13 mouse cellular contexts compared by ENCODE assay signal in the genomic region with DNA sequence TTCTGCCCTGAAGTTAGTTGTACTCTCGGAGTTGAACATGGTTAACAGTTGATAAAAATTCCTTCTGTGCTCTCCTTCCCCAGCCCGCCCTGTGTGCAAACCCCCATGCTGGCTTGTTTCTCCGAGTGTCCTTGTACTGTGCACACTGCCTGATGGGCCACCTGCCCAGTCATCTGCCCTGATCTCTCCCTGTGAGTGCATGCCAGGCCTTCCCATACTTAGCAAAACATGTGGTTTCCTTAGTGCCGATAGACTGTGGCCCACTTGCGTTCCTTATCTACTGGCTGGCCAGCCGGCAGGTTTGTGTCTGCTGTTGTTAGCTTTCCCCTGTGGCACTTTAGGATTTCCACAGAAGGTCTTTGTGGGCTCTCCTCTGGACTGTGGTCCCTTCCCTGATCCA. TPM values are rescaled to one million over a fixed set of nuclear protein-coding genes. Genes with fewer than 3 reads are reported as not detected.
DNase-seq lines count a peak whose midpoint lies in the region; ATAC-seq and TF ChIP-seq lines count a peak whose summit lies in the region.
"Had no signal": no experiment of that assay in that cellular context is flagged by ENCODE, and none has a peak within 500 bp of the region (broad histone marks: within the 10 kb centered on the region; RNA-seq: fewer than 3 reads in every experiment).

No protein-coding gene starts in this region.

- H3K4me1 ChIP-seq in heart, embryonic 13.5 days: peaks cover 28% of the 10 kb centered on the region
- peaks cover 31% of the 10 kb centered on the region for H3K4me1 ChIP-seq in cerebellum, adult 2 months (ENCODE audit: control insufficient read depth, insufficient read depth, low read length)

- peak; percentile 26 for DNase-seq in gastrocnemius, postnatal 10 days
- no peak for DNase-seq in gastrocnemius, postnatal 14 days
- peak; percentile 65 for DNase-seq in adrenal gland, adult 8-10 months
- DNase-seq in lung, postnatal 10 days: peak; percentile 43
- DNase-seq in frontal cortex, postnatal 36 days (ENCODE audit: low spot score in 2 of 2): no peak
- no peak for DNase-seq in yolk sac, embryonic 10.5 days (ENCODE audit: low spot score)
- no peak for DNase-seq in cerebellum, adult 2 months
- DNase-seq: gastrocnemius, postnatal 36 days; midbrain, embryonic 14.5 days had no signal

- no peaks in the 10 kb centered on the region for H3K9me3 ChIP-seq in heart, embryonic 13.5 days

- H3K27ac ChIP-seq in heart, embryonic 13.5 days (replicated peaks): peak overlapping the region; percentile 53; the same call in 1 of the 2 replicates
- H3K27ac ChIP-seq in cerebellum, adult 2 months (ENCODE audit: insufficient read depth, low read length): no peak overlapping the region

- peaks cover 60% of the 10 kb centered on the region for H3K27me3 ChIP-seq in heart, embryonic 13.5 days (replicated peaks)
- no peaks in the 10 kb centered on the region for H3K27me3 ChIP-seq in cerebellum, adult 2 months (ENCODE audit: control insufficient read depth, insufficient read depth, low read length)

- no peaks in the 10 kb centered on the region for H3K36me3 ChIP-seq in heart, embryonic 13.5 days

- no peak for TF ChIP-seq CTCF in cerebellum, adult 2 months (IDR thresholded peaks at IDR 0.05; ENCODE audit: borderline replicate concordance, insufficient read depth, low read depth, low read length)

- no peak for ATAC-seq in heart, embryonic 13.5 days (ENCODE audit: extremely low read depth, insufficient number of reproducible peaks, low FRiP score, low TSS enrichment)
- ATAC-seq: CD4-positive, CD25-positive, alpha-beta regulatory T cell, adult 4 months had no signal

- no peak overlapping the region for H3K4me3 ChIP-seq in heart, embryonic 13.5 days
- no peak overlapping the region for H3K4me3 ChIP-seq in cerebellum, adult 2 months (replicated peaks; ENCODE audit: insufficient read depth, low read depth, low read length)
- H3K4me3 ChIP-seq: erythroblast, embryonic 14.5 days had no signal

- no peak overlapping the region for H3K4me2 ChIP-seq in heart, embryonic 13.5 days

- TF ChIP-seq POLR2A in cerebellum, adult 2 months (IDR thresholded peaks at IDR 0.05; ENCODE audit: borderline replicate concordance, insufficient read depth, low read length): no peak

- intact Hi-C loops in gastrocnemius, postnatal 14 days (cut with DNase I; ENCODE audit: low total_unique reads): no loop called here

- WGBS in heart, embryonic 13.5 days: 21% methylated on average over 6 of the region's 6 CpGs
- WGBS in cerebellum, adult 2 months: 47% methylated on average over 6 of the region's 6 CpGs

- H3K9ac ChIP-seq in heart, embryonic 13.5 days: peak overlapping the region; percentile 42; the same call in 1 of the 2 replicates

RNA-seq across cellular contexts. Expression of a gene that starts 6.3 kb away (rescaled TPM):
- total RNA-seq in gastrocnemius, postnatal 10 days (2021): 1 to 10 TPM; 4.2 to 6.4 TPM
- total RNA-seq in gastrocnemius, postnatal 14 days (2021): 1 to 10 TPM; 4.7 to 5.3 TPM
- total RNA-seq in adrenal gland, adult 8-10 months (2022): 10 to 100 TPM; 33.7 to 76.4 (median 56.5) TPM
- polyA plus RNA-seq in heart, embryonic 13.5 days (2015; fragmentation: Nextera tagmentation; extraction: Ambion mirVana): 14.3 and 15.4 TPM in 2 replicates
- 44.3 and 44.4 TPM in 2 replicates for polyA plus RNA-seq in cerebellum, adult 2 months (2012; rRNA removed)

RNA-seq across cellular contexts. Expression of a gene that starts 17.3 kb away (rescaled TPM):
- 1 to 10 TPM; 1.3 to 2.2 TPM for total RNA-seq in gastrocnemius, postnatal 10 days (2021)
- under 1 TPM; 0.66 to 0.76 TPM for total RNA-seq in gastrocnemius, postnatal 14 days (2021)
- 10 to 100 TPM; 14.1 to 46.3 (median 30.9) TPM for total RNA-seq in adrenal gland, adult 8-10 months (2022)
- polyA plus RNA-seq in heart, embryonic 13.5 days (2015; fragmentation: Nextera tagmentation; extraction: Ambion mirVana): 3.5 and 3.9 TPM in 2 replicates
- 20.4 and 21.2 TPM in 2 replicates for polyA plus RNA-seq in cerebellum, adult 2 months (2012; rRNA removed)
- polyA plus RNA-seq: erythroblast, embryonic 14.5 days had no signal

RNA-seq across cellular contexts. Expression of a gene that starts 21.7 kb away (rescaled TPM):
- total RNA-seq in gastrocnemius, postnatal 10 days (2021): not detected
- not detected for total RNA-seq in gastrocnemius, postnatal 14 days (2021)
- total RNA-seq in adrenal gland, adult 8-10 months (2022): 1 to 10 TPM in 2 of 4 experiments, under 1 TPM in 1, not detected in 1; 0.91 to 3.3 (median 1.5) TPM
- polyA plus RNA-seq in heart, embryonic 13.5 days (2015; fragmentation: Nextera tagmentation; extraction: Ambion mirVana): not detected in 2 replicates
- polyA plus RNA-seq in cerebellum, adult 2 months (2012; rRNA removed): 0.43 and 0.79 TPM in 2 replicates
- total RNA-seq: gastrocnemius, postnatal 36 days had no signal
- polyA plus RNA-seq: CD4-positive, CD25-positive, alpha-beta regulatory T cell, adult 4 months; erythroblast, embryonic 14.5 days; stomach, embryonic 16.5 days had no signal

Comparison
In these comparisons a context has a peak if more than half of its experiments do, and no peak if none do; other contexts are left out.
1. DNase-seq: peak in gastrocnemius, postnatal 10 days (single experiment), adrenal gland, adult 8-10 months (single experiment) and lung, postnatal 10 days (single experiment); none in gastrocnemius, postnatal 14 days (single experiment), frontal cortex, postnatal 36 days (0 of 2), yolk sac, embryonic 10.5 days (single experiment) and cerebellum, adult 2 months (0 of 2).
2. RNA of a gene that starts 6.3 kb away (total RNA-seq): 33.7 to 76.4 TPM in adrenal gland, adult 8-10 months; 4.2 to 6.4 TPM in gastrocnemius, postnatal 10 days and 4.7 to 5.3 TPM in gastrocnemius, postnatal 14 days; every median in the first group is over 4 times any median in the second.
3. RNA of a gene that starts 17.3 kb away (total RNA-seq): 14.1 to 46.3 TPM in adrenal gland, adult 8-10 months; 1.3 to 2.2 TPM in gastrocnemius, postnatal 10 days and 0.66 to 0.76 TPM in gastrocnemius, postnatal 14 days; every median in the first group is over 4 times any median in the second.